In genomic region chr3:126771541-126771940, GRCm38 (mm10) we compare ENCODE assay signal across 9 mouse cellular contexts.
DNase-seq lines count a peak whose midpoint lies in the region; ATAC-seq and TF ChIP-seq lines count a peak whose summit lies in the region.
"Had no signal": no experiment of that assay in that cellular context is flagged by ENCODE, and none has a peak within 500 bp of the region (broad histone marks: within the 10 kb centered on the region; RNA-seq: fewer than 3 reads in every experiment).

No protein-coding gene starts in this region.

- no peak for TF ChIP-seq POLR2A in olfactory bulb, adult 2 months (IDR thresholded peaks at IDR 0.05; ENCODE audit: insufficient read depth, low read depth, low read length)

- no peaks in the 10 kb centered on the region for H3K27me3 ChIP-seq in forebrain, embryonic 15.5 days
- H3K27me3 ChIP-seq: megakaryocyte, embryonic 14.5 days had no signal

- ATAC-seq in forebrain, embryonic 15.5 days (replicated peaks): peak; percentile 98

- H3K27ac ChIP-seq in forebrain, embryonic 15.5 days (replicated peaks): no peak overlapping the region
- no peak overlapping the region for H3K27ac ChIP-seq in olfactory bulb, adult 2 months (ENCODE audit: insufficient read depth, low read depth, low read length)

- H3K9ac ChIP-seq in forebrain, embryonic 15.5 days (replicated peaks): no peak overlapping the region

- no peaks in the 10 kb centered on the region for H3K36me3 ChIP-seq in forebrain, embryonic 15.5 days

- no peak overlapping the region for H3K4me3 ChIP-seq in forebrain, embryonic 15.5 days
- no peak overlapping the region for H3K4me3 ChIP-seq in olfactory bulb, adult 2 months (ENCODE audit: insufficient read depth, low read depth, low read length)
- H3K4me3 ChIP-seq: megakaryocyte, embryonic 14.5 days had no signal

- H3K9me3 ChIP-seq in forebrain, embryonic 15.5 days: no peaks in the 10 kb centered on the region
- H3K9me3 ChIP-seq: megakaryocyte, embryonic 14.5 days had no signal

- DNase-seq in ES-CJ7 (ENCODE audit: low read depth, low spot score): peak; percentile 85
- peak; percentile 78 for DNase-seq in cerebellum, adult 11 months
- peak; percentile 76 to 81 for DNase-seq in heart, postnatal 36 days
- DNase-seq in layer of hippocampus, adult 18-20 months (ENCODE audit: low spot score in 2 of 2): peak; percentile 19 to 83
- DNase-seq in lung, adult 18-20 months: peak; percentile 84 to 85
- peak; percentile 63 to 71 for DNase-seq in thymus, adult 18-20 months

- H3K4me1 ChIP-seq in forebrain, embryonic 15.5 days: no peaks in the 10 kb centered on the region
- no peaks in the 10 kb centered on the region for H3K4me1 ChIP-seq in olfactory bulb, adult 2 months (ENCODE audit: control insufficient read depth, insufficient read depth, low read length)

- TF ChIP-seq CTCF in olfactory bulb, adult 2 months (IDR thresholded peaks at IDR 0.05; ENCODE audit: insufficient read depth, low read depth, low read length): peak; percentile 27; the same call in 1 of the 2 replicates

- intact Hi-C loops in heart, postnatal 36 days (cut with DNase I): loop anchor here (1.0 to 5.0 kb wide), 3 partner anchors 74 to 194 kb away; no protein-coding TSS in a partner anchor

- H3K4me2 ChIP-seq in forebrain, embryonic 15.5 days (replicated peaks): no peak overlapping the region

- 18% methylated on average over 6 of the region's 6 CpGs for WGBS in forebrain, embryonic 15.5 days
- 29% methylated on average over 6 of the region's 6 CpGs for WGBS in olfactory bulb, adult 2 months
